Mouse (Mus musculus) kidney, postnatal 0 days (tissue): ENCODE results near the gene Acsl5. TPM values are rescaled to one million over a fixed set of nuclear protein-coding genes. Genes with fewer than 3 reads are reported as not detected.
A peak's percentile ranks its signal among the peaks of the same experiment; 100 is the strongest.

Experiments used
- ATAC-seq: fragments of 200-750 bp; cut with Nextera tagmentation; replicated peaks from 2 replicates; pipeline ENCODE4 v1.8.0; 2017; ENCODE audit warnings: low read depth, moderate number of reproducible peaks, moderate TSS enrichment, moderate library complexity; ENCODE audit not compliant: low FRiP score
- DNase-seq: peaks from one replicate; pipeline ENCODE4 v3.0.0-alpha.2; 2016; ENCODE audit warnings: low spot score
- H3K27ac ChIP-seq: fragments of 300-500 bp; sonication (generic); 2 replicates; pipeline ENCODE4 v1.5.1; 2014; ENCODE audit warnings: mild to moderate bottlenecking
- H3K27me3 ChIP-seq: fragments of 300-500 bp; sonication (generic); 2 replicates; pipeline ENCODE4 v1.6.1; 2014; ENCODE audit warnings: low read length, mixed read lengths; ENCODE audit not compliant: insufficient read depth
- H3K36me3 ChIP-seq: fragments of 300-500 bp; sonication (generic); 2 replicates; pipeline ENCODE4 v1.6.1; 2014; ENCODE audit warnings: low read length, mixed read lengths; ENCODE audit not compliant: insufficient read depth
- H3K4me1 ChIP-seq: fragments of 300-500 bp; sonication (generic); replicated peaks from 2 replicates; pipeline ENCODE4 v1.6.1; 2014; ENCODE audit warnings: antibody characterized with exemption, low read length, mixed read lengths; ENCODE audit not compliant: insufficient read depth
- H3K4me2 ChIP-seq: fragments of 300-500 bp; sonication (generic); 2 replicates; pipeline ENCODE4 v1.6.1; 2014; ENCODE audit warnings: mild to moderate bottlenecking, low read length, moderate library complexity, mixed read lengths
- H3K4me3 ChIP-seq: fragments of 300-500 bp; sonication (generic); replicated peaks from 2 replicates; pipeline ENCODE4 v1.5.1; 2014; ENCODE audit warnings: low read depth, low read length
- H3K9ac ChIP-seq: fragments of 300-500 bp; sonication (generic); 2 replicates; pipeline ENCODE4 v1.6.1; 2014; ENCODE audit warnings: low read depth, low read length
- H3K9me3 ChIP-seq: fragments of 300-500 bp; sonication (generic); replicated peaks from 2 replicates; pipeline ENCODE4 v1.6.1; 2016; ENCODE audit warnings: low read length, inconsistent platforms, mixed read lengths
- CTCF ChIP-seq: IDR thresholded peaks from 2 replicates; pipeline ENCODE4 v1.5.1; 2016; ENCODE audit warnings: antibody characterized with exemption, low read depth, mild to moderate bottlenecking, moderate library complexity
- WGBS: fragments of 180-500 bp; shearing (Covaris S2); extraction: QIAGEN DNeasy Blood & Tissue Kit; methylation state at CpG from one replicate; pipeline ENCODE4 v1.1.7; 2014; 5-methylcytosine and 5-hydroxymethylcytosine counted together
- polyA plus RNA-seq: library from polyadenylated mRNA; unstranded; fragments of >200 nt; fragmentation: Nextera tagmentation; extraction: Ambion mirVana; gene quantifications from 2 replicates; pipeline ENCODE4 v1.2.1, GENCODE M21; 2015

The Acsl5 gene
- polyA plus RNA-seq, 1 experiment from 2014 or later = 60.6 TPM

- H3K9ac ChIP-seq = no peak overlapping the region
- DNase-seq (no peak), ATAC-seq (no peak)
- H3K4me2 ChIP-seq = no peak overlapping the region
- no peak overlapping the region for H3K27ac ChIP-seq
- H3K4me3 ChIP-seq = no peak overlapping the region
- no peak for TF ChIP-seq CTCF
- no peaks in the 10 kb centered on the region for H3K27me3 ChIP-seq
- no peaks in the 10 kb centered on the region for H3K36me3 ChIP-seq
- H3K4me1 ChIP-seq = no peaks in the 10 kb centered on the region
- H3K9me3 ChIP-seq = no peaks in the 10 kb centered on the region
- 93% methylated on average over 8 of the region's 8 CpGs for WGBS
These were observed 70.9 kb downstream of the Acsl5 start for GRCm38 (mm10) chr19:55322604-55323003.

- ATAC-seq (no peak), DNase-seq (no peak)
- WGBS = 88% methylated on average over 4 of the region's 4 CpGs
- Histone ChIP-seq H3K27me3 (no peaks in the 10 kb centered on the region), H3K36me3 (peaks cover 19% of the 10 kb centered on the region), H3K9ac (no peak overlapping the region), H3K27ac (no peak overlapping the region), H3K4me1 (no peaks in the 10 kb centered on the region), H3K4me3 (no peak overlapping the region), H3K4me2 (no peak overlapping the region), H3K9me3 (no peaks in the 10 kb centered on the region)
- TF ChIP-seq CTCF = no peak
These were observed 75.8 kb downstream of the Acsl5 start for GRCm38 (mm10) chr19:55327510-55327909.

DNA sequence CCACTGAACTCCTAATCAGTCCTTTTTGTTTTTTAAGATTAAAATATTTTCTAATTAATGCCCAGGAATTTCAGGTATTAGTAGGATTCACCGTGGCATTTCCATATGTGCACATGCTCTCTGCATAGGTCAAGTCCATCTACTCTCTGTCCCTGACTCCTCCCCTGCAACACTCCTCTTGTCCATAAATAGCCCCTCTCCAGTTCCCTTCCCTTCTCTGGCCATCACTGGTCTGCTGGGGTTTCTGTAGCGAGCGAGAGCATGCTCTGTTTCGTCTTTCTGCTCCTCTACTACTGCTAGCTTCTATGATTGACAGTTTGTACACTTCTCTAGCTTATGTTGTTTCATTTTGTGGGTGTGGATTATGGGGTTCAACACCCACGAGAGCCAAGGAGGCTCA is 80.0 kb downstream of the Acsl5 start:
- Histone ChIP-seq H3K9ac (no peak overlapping the region), H3K27me3 (no peaks in the 10 kb centered on the region), H3K4me3 (no peak overlapping the region), H3K9me3 (no peaks in the 10 kb centered on the region), H3K27ac (no peak overlapping the region), H3K36me3 (peaks cover 22% of the 10 kb centered on the region), H3K4me1 (no peaks in the 10 kb centered on the region), H3K4me2 (no peak overlapping the region)
- TF ChIP-seq CTCF = no peak
- no peak for ATAC-seq
- no peak for DNase-seq
- 89% methylated on average over 5 of the region's 5 CpGs for WGBS

DNA sequence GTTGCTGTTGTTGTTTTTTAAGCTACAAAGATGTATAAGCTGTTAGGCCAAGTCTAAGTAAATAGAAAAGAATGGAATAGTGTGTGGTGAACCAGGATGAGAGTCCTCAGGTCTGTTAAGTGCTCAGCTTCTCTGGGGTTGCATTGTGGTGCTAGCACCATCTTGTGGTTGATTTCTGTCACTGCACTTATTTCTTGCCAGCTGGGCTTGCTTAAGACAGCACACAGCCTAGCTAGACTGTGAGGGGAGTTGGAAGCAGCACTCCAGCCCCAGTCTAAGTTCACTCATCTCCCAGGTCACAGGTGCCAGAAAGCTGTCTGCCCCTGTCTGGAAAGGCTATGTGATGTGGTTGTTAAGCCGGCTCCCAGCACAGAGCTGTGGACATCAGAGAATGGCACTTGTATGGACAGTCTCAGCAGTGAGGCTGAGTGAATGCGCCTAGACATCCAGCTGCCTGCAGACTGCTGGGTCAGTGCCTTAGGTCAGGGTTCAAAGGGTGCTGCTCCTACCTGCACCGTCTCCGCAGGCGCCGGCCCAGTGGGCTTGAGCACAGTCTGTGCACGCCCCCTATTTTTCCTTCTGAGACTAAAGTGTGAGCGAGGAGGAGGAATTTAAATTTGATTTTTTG is 81.0 kb downstream of the Acsl5 start:
- H3K9me3 ChIP-seq = no peaks in the 10 kb centered on the region
- DNase-seq (peak; percentile 87), ATAC-seq (peak; percentile 49; the same call in 1 of the 2 replicates)
- no peak overlapping the region for H3K27ac ChIP-seq
- peaks cover 22% of the 10 kb centered on the region for H3K36me3 ChIP-seq
- 93% methylated on average over 8 of the region's 8 CpGs for WGBS
- H3K4me3 ChIP-seq = no peak overlapping the region
- no peak overlapping the region for H3K4me2 ChIP-seq
- no peak overlapping the region for H3K9ac ChIP-seq
- peak; percentile 98 for TF ChIP-seq CTCF
- no peaks in the 10 kb centered on the region for H3K27me3 ChIP-seq
- H3K4me1 ChIP-seq = no peaks in the 10 kb centered on the region

- Histone ChIP-seq H3K36me3 (0 out of 2 replicates have a peak, but pooled peaks cover 8% of the 10 kb centered on the region), H3K4me3 (no peak overlapping the region), H3K4me2 (no peak overlapping the region), H3K4me1 (no peaks in the 10 kb centered on the region), H3K27me3 (no peaks in the 10 kb centered on the region), H3K9me3 (no peaks in the 10 kb centered on the region), H3K27ac (no peak overlapping the region), H3K9ac (no peak overlapping the region)
- ATAC-seq (no peak), DNase-seq (peak; percentile 68)
- WGBS = 93% methylated on average over 1 of the region's 1 CpGs
- TF ChIP-seq CTCF = peak; percentile 74
These were observed 84.1 kb downstream of the Acsl5 start for GRCm38 (mm10) chr19:55335881-55336280.

DNA sequence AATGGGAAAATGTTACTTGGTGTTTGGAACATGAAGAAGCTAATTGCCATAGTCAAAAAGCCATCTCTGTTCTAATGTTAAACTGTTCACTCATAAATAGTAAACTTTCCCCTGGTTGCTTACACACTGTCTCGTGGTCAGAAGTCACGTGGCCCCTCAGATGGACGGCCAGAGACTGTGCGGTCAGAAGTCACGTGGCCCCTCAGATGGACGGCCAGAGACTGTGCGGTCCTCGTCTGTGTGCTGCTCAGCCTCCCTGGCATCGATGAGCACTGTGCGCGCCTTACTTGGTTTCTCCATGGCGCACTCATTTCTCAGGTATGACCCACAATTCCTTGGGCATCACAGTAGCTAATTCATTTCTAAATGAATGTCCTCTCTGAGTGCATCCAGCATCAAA is 84.7 kb downstream of the Acsl5 start:
- Histone ChIP-seq H3K4me1 (no peaks in the 10 kb centered on the region), H3K4me2 (no peak overlapping the region), H3K4me3 (no peak overlapping the region), H3K9me3 (no peaks in the 10 kb centered on the region), H3K9ac (no peak overlapping the region), H3K27ac (no peak overlapping the region), H3K27me3 (no peaks in the 10 kb centered on the region), H3K36me3 (0 out of 2 replicates have a peak, but pooled peaks cover 7% of the 10 kb centered on the region)
- WGBS = 76% methylated on average over 12 of the region's 12 CpGs
- DNase-seq (no peak), ATAC-seq (peak; percentile 54)
- no peak for TF ChIP-seq CTCF

- 88% methylated on average over 9 of the region's 9 CpGs for WGBS
- no peak overlapping the region for H3K4me3 ChIP-seq
These were observed 85.3 kb downstream of the Acsl5 start for GRCm38 (mm10) chr19:55337066-55337465.

More at GRCm38 (mm10) chr19:55337066-55337465, 85.3 kb downstream of the Acsl5 start:
- Histone ChIP-seq H3K9ac (no peak overlapping the region), H3K36me3 (0 out of 2 replicates have a peak, but pooled peaks cover 3% of the 10 kb centered on the region), H3K4me2 (no peak overlapping the region), H3K4me1 (no peaks in the 10 kb centered on the region), H3K27ac (no peak overlapping the region), H3K27me3 (no peaks in the 10 kb centered on the region), H3K9me3 (no peaks in the 10 kb centered on the region)
- no peak for ATAC-seq
- no peak for TF ChIP-seq CTCF
- no peak for DNase-seq
